Mouse (Mus musculus) cortical plate, adult 2 months (tissue): ENCODE measurements at regions not wholly inside any gene's neighbourhood (a gene's known extent, or its start where the extent isn't known, plus 50 kb on each side); places are given as distances from the start of the nearest gene placed in this dataset.

ENCODE experiments used
- CTCF ChIP-seq: fragments of 200-500 bp; IDR thresholded peaks from 2 replicates; pipeline ENCODE4 v1.5.1; 2011; ENCODE audit warnings: mild to moderate bottlenecking, control low read depth, low read length; ENCODE audit not compliant: insufficient read depth; ENCODE audit errors: extremely low read depth
- POLR2A ChIP-seq: fragments of 200-500 bp; IDR thresholded peaks from 2 replicates; pipeline ENCODE4 v1.6.1; 2011; ENCODE audit warnings: mild to moderate bottlenecking, low read length, control low read depth; ENCODE audit not compliant: insufficient read depth; ENCODE audit errors: extremely low read depth

DNA sequence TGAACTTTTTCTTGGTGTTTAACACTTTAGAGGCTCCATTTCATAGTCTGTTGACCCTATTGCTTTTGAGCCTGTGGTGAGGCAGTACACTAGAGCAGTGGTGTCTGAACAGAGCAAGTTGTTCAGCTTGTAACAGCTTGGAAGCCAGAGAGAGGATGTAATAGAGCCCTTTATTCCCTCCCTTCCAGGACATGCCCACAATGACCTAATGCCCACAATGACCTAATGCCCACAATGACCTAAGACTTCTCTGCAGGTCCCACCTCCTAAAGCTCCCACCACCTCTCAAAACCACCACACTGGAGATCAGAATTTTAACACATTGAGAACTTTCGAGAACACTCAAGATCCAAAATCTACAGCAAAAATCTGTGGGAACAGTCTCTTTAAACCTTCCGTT, 115.6 kb downstream of the S1pr1 start:
- TF ChIP-seq CTCF (no peak), POLR2A (no peak)
